Mouse (Mus musculus) liver, embryonic 18 days (tissue): Measurements from ENCODE around the gene Dpp10. TPM values are rescaled to one million over a fixed set of nuclear protein-coding genes. Genes with fewer than 3 reads are reported as not detected.

Experiments used
- polyA plus RNA-seq: library from polyadenylated mRNA; depleted of rRNA; stranded (reverse); fragments of >200 nt; gene quantifications from 2 replicates; pipeline ENCODE4 v1.2.3, GENCODE M21; 2012; rRNA removed

Dpp10 gene
- polyA plus RNA-seq: not detected in 2 replicates

DNA sequence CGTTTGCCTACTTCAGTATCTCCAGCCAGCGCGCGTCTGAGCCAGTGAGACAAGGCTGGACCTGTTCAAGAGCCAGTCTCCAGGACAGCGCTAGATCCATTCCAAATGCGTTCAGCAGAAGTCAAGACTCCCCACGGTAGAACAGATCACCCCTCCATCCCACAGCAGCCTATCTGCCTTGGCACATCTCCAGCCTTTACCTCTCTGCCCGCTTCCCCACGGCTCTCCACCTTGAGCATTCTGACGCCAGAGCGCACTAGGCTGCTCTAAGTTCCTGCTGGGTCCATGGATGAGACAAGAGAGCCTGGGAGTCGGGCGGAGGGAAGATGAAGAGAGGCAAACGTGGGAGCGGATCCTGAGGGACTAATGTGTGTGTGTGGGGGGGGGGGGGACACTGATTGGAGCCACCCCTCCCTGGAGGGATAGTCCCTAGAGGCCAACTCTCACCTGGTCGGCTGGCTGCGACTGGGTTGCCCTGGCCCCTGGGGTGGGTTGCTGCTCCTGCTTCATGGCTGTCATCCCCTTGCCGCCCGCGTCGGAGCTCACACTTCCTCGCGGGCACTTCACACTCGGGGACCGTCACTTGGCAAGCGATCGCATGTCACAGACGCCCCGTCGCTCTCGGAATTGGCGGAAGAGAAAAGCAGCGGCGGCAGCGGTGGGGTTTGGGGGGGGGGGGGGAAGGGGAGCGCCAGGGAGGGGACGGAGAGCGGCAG lies at the start of gene Dpp10:
Gene Dpp10 (minus strand): TSS at position 635 of the 716 bp plus-strand sequence.

